In the genomic region with DNA sequence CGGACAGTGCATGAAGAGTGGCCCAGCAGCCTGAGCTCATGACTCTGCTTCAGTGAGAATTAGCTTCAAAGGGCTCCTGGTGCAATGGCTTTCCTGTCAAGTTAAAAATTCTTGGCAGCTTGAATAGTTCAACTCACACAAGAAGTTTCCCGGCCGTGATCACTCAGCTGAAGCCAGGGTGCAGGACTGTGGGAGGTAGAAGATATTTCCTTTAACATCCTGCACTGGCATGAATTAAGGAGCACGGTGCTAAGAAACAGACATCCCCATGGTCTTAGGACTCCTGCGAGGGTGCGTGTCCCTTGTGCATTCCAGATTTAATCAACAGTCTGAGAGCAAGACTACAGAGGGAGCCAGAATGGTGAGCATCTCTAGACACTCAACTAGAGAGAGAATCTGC, we compare ENCODE assay signal across 16 mouse cellular contexts.
"Had no signal": no experiment of that assay in that cellular context is flagged by ENCODE, and none has a peak within 500 bp of the region (broad histone marks: within the 10 kb centered on the region; RNA-seq: fewer than 3 reads in every experiment).

No protein-coding gene starts in this region.

- H3K9ac ChIP-seq: lung, embryonic 15.5 days; midbrain, embryonic 13.5 days; midbrain, embryonic 15.5 days; neural tube, embryonic 12.5 days; stomach, embryonic 15.5 days had no signal

- H3K4me3 ChIP-seq: lung, embryonic 15.5 days; megakaryocyte, embryonic 14.5 days; midbrain, embryonic 13.5 days; midbrain, embryonic 15.5 days; neural tube, embryonic 12.5 days; stomach, embryonic 15.5 days had no signal

- H3K9me3 ChIP-seq: lung, embryonic 15.5 days; midbrain, embryonic 13.5 days; midbrain, embryonic 15.5 days; neural tube, embryonic 12.5 days; stomach, embryonic 15.5 days had no signal

- H3K27me3 ChIP-seq: lung, embryonic 15.5 days; megakaryocyte, embryonic 14.5 days; midbrain, embryonic 13.5 days; midbrain, embryonic 15.5 days; neural tube, embryonic 12.5 days; stomach, embryonic 15.5 days had no signal

- H3K4me2 ChIP-seq: lung, embryonic 15.5 days; midbrain, embryonic 11.5 days; midbrain, embryonic 13.5 days; midbrain, embryonic 15.5 days; neural tube, embryonic 12.5 days; stomach, embryonic 15.5 days had no signal

- H3K4me1 ChIP-seq: megakaryocyte, embryonic 14.5 days; midbrain, embryonic 13.5 days; midbrain, embryonic 15.5 days; neural tube, embryonic 12.5 days; stomach, embryonic 15.5 days had no signal

- H3K27ac ChIP-seq: lung, embryonic 15.5 days; macrophage; midbrain, embryonic 13.5 days; midbrain, embryonic 15.5 days; neural tube, embryonic 12.5 days; stomach, embryonic 15.5 days; stomach, postnatal 0 days had no signal

- DNase-seq: lung, adult 2 months; lung, postnatal 14 days; lung, postnatal 36 days; right cerebral cortex, postnatal 14 days; thymus, adult 2 months; thymus, postnatal 25 days had no signal

- ATAC-seq: lung, postnatal 0 days; midbrain, embryonic 13.5 days; midbrain, embryonic 15.5 days had no signal

- H3K36me3 ChIP-seq: lung, embryonic 15.5 days; midbrain, embryonic 13.5 days; midbrain, embryonic 15.5 days; neural tube, embryonic 12.5 days; stomach, embryonic 15.5 days had no signal
